Mouse (Mus musculus) adrenal gland, postnatal 10 days (tissue): ENCODE measurements around the gene Olfr478. TPM values are rescaled to one million over a fixed set of nuclear protein-coding genes. Genes with fewer than 3 reads are reported as not detected.
"Not testable (repeated sequence)": the region's sequence is repeated elsewhere in the genome, so short reads cannot be mapped to it uniquely, and the experiment has no call there.

Source experiments
- DNase-seq: peaks from one replicate; pipeline ENCODE4 v3.0.0; 2021; ENCODE audit warnings: mixed read lengths
- long read RNA-seq, 2 experiments: library from polyadenylated mRNA; stranded (forward); transcript quantifications; one replicate each; pipeline ENCODE4 v2.0.0; 2021
- total RNA-seq, 2 experiments: library from RNA; stranded (reverse); gene quantifications; 2 replicates each; pipeline ENCODE4 v1.2.3; 2021

Gene Olfr478
- total RNA-seq = not detected
- long read RNA-seq, experiment 1 = 0 reads
- long read RNA-seq, experiment 2 = 0 reads

- DNase-seq = no peak
These were observed at the start of gene Olfr478 for GRCm38 (mm10) chr7:108033889-108034288. Gene Olfr478, minus strand, starts transcription at chr7:108033989.

DNA sequence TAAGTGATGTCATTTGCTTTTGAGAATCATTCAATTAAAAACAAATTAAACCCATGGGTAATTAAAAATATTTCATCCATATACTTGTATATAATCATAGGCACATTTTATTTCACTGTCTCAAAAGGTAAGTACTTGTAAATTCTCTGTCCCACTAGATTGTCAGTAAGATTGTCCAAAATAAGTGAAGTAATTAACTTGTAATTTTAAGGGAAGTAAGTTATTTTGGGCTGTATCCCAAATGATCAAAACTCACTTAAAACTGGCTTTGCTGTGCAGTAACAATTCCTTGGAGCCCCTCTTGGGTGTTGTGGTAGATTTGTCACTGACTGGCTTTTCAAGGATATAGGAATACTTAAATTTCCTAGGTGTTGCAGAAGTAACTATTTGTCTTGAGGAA lies 45.8 kb upstream of the Olfr478 start, which contains the start of gene Olfr481:
Gene Olfr481, plus strand, starts transcription at position 301 of the 400 bp plus-strand sequence.
- DNase-seq = no peak

- DNase-seq = no peak
These were observed 33.5 kb upstream of the Olfr478 start, which contains the start of gene Olfr480 for GRCm38 (mm10) chr7:108067246-108067645. Gene Olfr480, minus strand, starts transcription at chr7:108067346.

GRCm38 (mm10) chr7:108050393-108050792 lies 16.6 kb upstream of the Olfr478 start, which contains the start of gene Olfr479:
Gene Olfr479, plus strand, starts transcription at chr7:108050693.
- DNase-seq = no peak

DNA sequence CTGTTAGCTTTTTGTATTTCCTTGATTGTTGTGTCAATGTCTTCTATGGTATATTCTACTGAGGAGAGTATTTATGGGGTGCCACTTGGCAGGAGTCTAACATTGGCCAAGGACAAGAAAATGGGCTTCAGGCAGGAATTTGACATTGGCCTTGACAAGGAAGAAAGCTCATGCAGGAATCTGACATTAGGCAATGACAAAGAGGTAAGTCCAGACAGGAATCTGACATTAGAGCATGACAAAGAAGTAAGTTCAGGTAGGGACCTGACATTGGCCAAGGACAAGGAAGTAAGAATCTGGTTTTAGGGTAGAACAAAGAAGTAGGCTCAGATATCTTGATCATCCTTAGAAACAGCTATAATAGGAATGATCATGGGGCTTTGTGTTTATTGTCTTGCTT lies 19.5 kb downstream of the Olfr478 start:
- DNase-seq = not testable (repeated sequence)

- DNase-seq = no peak
These were observed 47.4 kb downstream of the Olfr478 start, which contains the start of gene Olfr477 for GRCm38 (mm10) chr7:107986393-107986792. Gene Olfr477, plus strand, starts transcription at chr7:107986693.

Other genes with a start within 250 kb of the Olfr478 start
- not detected for gene Ovch2, start 232.8 kb downstream of the Olfr478 start, total RNA-seq
- gene Olfr467, start 221.7 kb downstream of the Olfr478 start, total RNA-seq = not detected
- not detected for gene Olfr469, start 208.4 kb downstream of the Olfr478 start, total RNA-seq
- gene Olfr470, start 186.5 kb downstream of the Olfr478 start, total RNA-seq = not detected
- gene Olfr472, start 136.1 kb downstream of the Olfr478 start, total RNA-seq = not detected
- gene Olfr473, start 103.5 kb downstream of the Olfr478 start, total RNA-seq = not detected
- not detected for gene Olfr474, start 79.3 kb downstream of the Olfr478 start, total RNA-seq
- gene Olfr476, start 69.2 kb downstream of the Olfr478 start, total RNA-seq = not detected
- gene Olfr477, start 47.3 kb downstream of the Olfr478 start, total RNA-seq = under 1 TPM in 1 of 2 experiments, not detected in 1; 0.09 TPM
- gene Olfr479, start 16.7 kb upstream of the Olfr478 start, total RNA-seq = not detected
- not detected for gene Olfr480, start 33.4 kb upstream of the Olfr478 start, total RNA-seq
- gene Olfr481, start 45.9 kb upstream of the Olfr478 start, total RNA-seq = not detected
- gene Olfr482, start 63.6 kb upstream of the Olfr478 start, total RNA-seq = 1 to 10 TPM; 1.7 TPM
- gene Olfr483, start 66.9 kb upstream of the Olfr478 start, total RNA-seq = not detected
- gene Olfr484, start 93.5 kb upstream of the Olfr478 start, total RNA-seq = not detected
- not detected for gene Olfr485, start 125.9 kb upstream of the Olfr478 start, total RNA-seq
- gene Olfr486, start 138.8 kb upstream of the Olfr478 start, total RNA-seq = not detected
- gene Olfr487, start 180.6 kb upstream of the Olfr478 start, total RNA-seq = not detected
- gene Olfr488, start 224.4 kb upstream of the Olfr478 start, total RNA-seq = not detected